Mouse (Mus musculus) brain, embryonic 14.5 days (tissue): Measurements from ENCODE around the gene Ins2.

Experiments used
- CTCF ChIP-seq: fragments of 200-500 bp; IDR thresholded peaks from 2 replicates; pipeline ENCODE4 v1.5.1; 2012; ENCODE audit warnings: inconsistent platforms, mild to moderate bottlenecking, moderate library complexity, borderline replicate concordance; ENCODE audit not compliant: insufficient read depth, insufficient read length; ENCODE audit errors: extremely low read depth
- POLR2A ChIP-seq: fragments of 200-500 bp; IDR thresholded peaks from 2 replicates; pipeline ENCODE4 v1.6.1; 2012; ENCODE audit warnings: mild to moderate bottlenecking, inconsistent platforms, borderline replicate concordance; ENCODE audit not compliant: poor library complexity, insufficient read depth, insufficient read length, severe bottlenecking; ENCODE audit errors: extremely low read depth

GRCm38 (mm10) chr7:142663151-142663550 is 80.0 kb downstream of the Ins2 start:
- TF ChIP-seq CTCF (no peak), POLR2A (no peak)
